Mouse (Mus musculus): ENCODE data around the gene Cd180. TPM values are rescaled to one million over a fixed set of nuclear protein-coding genes. Genes with fewer than 3 reads are reported as not detected.

Gene Cd180
- total RNA-seq, 2 experiments from 2014 or later: 1.6 to 2.2 TPM

DNA sequence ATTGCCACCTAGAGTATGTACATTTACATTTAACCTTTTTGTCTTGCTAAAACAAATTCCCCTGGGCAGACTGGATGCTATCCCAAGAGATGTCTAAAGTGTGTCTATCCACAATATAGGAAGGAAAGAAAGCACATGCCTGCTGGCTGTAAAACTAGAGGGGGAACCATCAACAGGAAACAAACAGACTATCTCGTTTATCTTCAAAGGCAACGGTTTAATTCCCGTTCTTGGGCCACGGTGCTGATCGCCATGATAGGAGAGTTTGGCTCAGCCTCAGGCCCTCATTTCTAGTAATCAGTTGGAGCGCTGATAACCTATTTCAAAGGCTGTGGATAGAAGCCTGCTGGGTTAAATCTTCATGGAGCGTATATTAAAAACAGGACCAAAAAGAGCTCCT lies 73.8 kb downstream of the Cd180 start:
- intact Hi-C loops (cut with DNase I): no loop called here
- Histone ChIP-seq H3K27ac (no peak overlapping the region), H3K4me3 (no peak overlapping the region)
- no peak for DNase-seq (ENCODE audit: extremely low spot score in 1 of 2, low spot score in 2 of 2)
- no peak for TF ChIP-seq CTCF (IDR thresholded peaks at IDR 0.05)

DNA sequence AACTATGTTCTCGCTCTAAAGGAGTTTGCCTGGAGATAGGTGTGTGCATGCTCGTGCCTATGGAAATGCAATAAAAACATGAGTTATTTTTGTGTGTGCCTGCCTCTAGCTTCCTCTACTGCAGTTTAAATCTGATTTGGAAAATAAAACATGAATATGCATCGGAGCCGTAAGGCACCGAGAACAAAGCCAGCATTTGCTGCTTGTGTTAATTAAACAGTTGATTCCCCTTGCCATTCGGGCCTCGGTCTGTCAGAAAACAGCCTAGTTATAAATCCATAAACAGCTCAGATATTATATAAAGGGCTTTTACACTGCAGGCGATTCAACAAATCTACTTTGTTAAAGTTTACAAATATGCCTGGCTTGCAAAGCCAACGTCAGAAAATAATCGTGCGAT lies 75.2 kb downstream of the Cd180 start:
- no peak for DNase-seq (ENCODE audit: extremely low spot score in 1 of 2, low spot score in 2 of 2)
- intact Hi-C loops (cut with DNase I): no loop called here
- Histone ChIP-seq H3K4me3 (no peak overlapping the region), H3K27ac (no peak overlapping the region)
- TF ChIP-seq CTCF (IDR thresholded peaks at IDR 0.05): no peak

DNA sequence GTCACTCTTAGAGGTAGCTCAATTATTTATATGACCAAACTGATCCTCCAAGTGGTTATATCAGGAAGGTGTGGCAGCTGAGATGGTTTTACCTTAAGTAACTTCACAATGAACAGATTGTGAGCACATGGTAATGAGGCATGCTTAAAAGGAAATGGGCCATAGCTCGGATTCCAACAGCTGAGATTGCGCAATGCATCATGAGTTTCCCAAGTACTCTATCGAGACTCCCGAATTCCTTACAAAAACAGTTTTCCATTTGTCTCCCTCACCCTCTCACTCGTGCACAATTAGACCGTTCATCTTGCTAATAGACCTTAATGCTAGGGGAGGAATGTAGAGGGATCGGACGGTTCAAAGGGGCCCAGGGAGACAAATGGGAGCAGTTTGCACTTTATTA lies 76.8 kb downstream of the Cd180 start:
- no peak overlapping the region for H3K27ac ChIP-seq
- no peak for DNase-seq (ENCODE audit: extremely low spot score in 1 of 2, low spot score in 2 of 2)
- no peak for TF ChIP-seq CTCF (IDR thresholded peaks at IDR 0.05)
- intact Hi-C loops (cut with DNase I): no loop called here
- no peak overlapping the region for H3K4me3 ChIP-seq

DNA sequence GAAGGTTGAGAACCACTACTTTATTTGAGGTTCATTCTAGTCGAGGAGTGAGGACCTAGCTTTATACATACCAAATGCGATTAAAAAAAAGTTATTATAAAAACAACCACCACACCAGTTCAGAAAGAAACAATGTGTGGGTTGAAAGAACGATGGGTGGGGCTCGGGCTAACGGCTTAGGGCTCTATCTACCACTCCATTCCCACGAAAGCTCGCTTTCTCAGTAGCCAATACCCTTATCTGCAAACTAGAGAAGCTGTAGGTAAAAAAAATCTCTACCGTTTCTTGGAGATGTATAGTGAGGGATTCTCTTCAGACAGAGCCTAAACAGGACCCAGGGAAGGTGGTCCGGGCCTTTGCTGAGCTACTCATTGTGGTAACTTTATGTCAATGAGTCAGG lies 79.8 kb downstream of the Cd180 start:
- intact Hi-C loops (cut with DNase I): no loop called here

DNA sequence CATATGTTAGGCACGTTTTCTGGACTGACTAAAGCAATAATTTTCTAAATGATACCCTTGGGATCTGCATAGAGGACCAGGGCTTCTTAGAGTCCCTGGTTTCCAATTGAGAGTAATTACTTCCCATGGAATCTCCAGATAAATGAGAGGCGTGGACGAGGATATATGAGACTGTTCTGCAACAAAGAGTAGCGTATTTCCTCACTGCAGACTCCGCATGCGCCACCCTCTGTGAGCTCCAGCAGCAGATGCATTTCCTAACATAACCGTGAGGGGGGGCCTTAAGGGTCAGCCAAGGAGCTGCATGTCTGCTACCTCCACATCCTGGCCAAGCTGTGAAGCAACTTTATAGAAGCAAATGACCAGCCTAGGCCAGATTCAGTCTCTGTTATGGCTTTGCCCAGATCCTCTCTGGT lies 81.4 kb downstream of the Cd180 start:
- intact Hi-C loops (cut with DNase I): no loop called here
- Histone ChIP-seq H3K27ac (no peak overlapping the region), H3K4me3 (no peak overlapping the region)
- DNase-seq (ENCODE audit: extremely low spot score in 1 of 2, low spot score in 2 of 2): no peak
- TF ChIP-seq CTCF (IDR thresholded peaks at IDR 0.05): no peak; the same call in 1 of the 2 replicates

More for the DNA sequence above, 79.8 kb downstream of the Cd180 start:
- H3K27ac ChIP-seq: no peak overlapping the region
- H3K4me3 ChIP-seq: no peak overlapping the region
- DNase-seq (ENCODE audit: extremely low spot score in 1 of 2, low spot score in 2 of 2): no peak
- TF ChIP-seq CTCF (IDR thresholded peaks at IDR 0.05): no peak

DNA sequence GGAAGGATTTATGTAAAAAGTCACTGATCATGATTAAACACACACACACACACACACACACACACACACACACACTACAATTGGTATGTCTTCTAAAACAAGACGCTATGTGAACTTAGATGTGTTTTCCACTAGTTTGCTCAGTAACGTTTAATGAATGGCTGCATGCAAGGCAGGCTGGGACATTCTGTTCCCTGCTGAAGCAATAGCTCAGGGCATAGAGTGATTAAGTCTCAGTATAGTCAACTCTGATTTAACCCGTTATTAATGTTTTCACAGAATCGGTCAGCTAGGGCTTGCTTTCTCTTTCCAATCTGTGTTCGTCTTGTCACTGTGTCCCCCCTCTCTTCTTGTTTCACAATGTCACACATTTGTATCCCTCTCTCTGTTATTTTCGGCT lies 82.1 kb downstream of the Cd180 start:
- intact Hi-C loops (cut with DNase I): no loop called here
- DNase-seq (ENCODE audit: extremely low spot score in 1 of 2, low spot score in 2 of 2): no peak
- Histone ChIP-seq H3K27ac (no peak overlapping the region), H3K4me3 (no peak overlapping the region)
- no peak for TF ChIP-seq CTCF (IDR thresholded peaks at IDR 0.05)

DNA sequence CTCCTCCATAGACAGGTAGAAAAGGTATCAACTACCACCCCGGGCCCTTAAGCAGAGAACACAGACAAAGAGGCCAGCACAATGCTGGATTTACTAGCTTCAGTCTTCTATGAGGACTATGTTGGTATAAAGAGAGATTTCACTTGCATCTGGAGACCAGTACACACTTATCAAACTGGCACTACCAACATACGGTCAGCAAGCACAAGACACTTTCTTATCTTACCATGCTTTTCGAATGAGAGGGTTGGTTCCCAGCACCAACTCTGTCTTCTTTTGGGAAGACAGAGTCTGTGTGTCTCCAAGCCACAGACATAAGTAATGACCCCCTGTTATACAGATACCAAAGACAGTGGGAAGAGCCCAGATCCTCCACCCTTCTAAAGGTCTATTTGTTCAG lies 85.5 kb downstream of the Cd180 start:
- no peak for DNase-seq (ENCODE audit: extremely low spot score in 1 of 2, low spot score in 2 of 2)
- H3K27ac ChIP-seq: no peak overlapping the region
- no peak overlapping the region for H3K4me3 ChIP-seq
- intact Hi-C loops (cut with DNase I): no loop called here
- no peak for TF ChIP-seq CTCF (IDR thresholded peaks at IDR 0.05)

- no peak for TF ChIP-seq CTCF (IDR thresholded peaks at IDR 0.05)
- no peak for DNase-seq (ENCODE audit: extremely low spot score in 1 of 2, low spot score in 2 of 2)
- no peak overlapping the region for H3K27ac ChIP-seq
- no peak overlapping the region for H3K4me3 ChIP-seq
- intact Hi-C loops (cut with DNase I): no loop called here
Observed at GRCm38 (mm10) chr13:102779275-102779674, 85.9 kb downstream of the Cd180 start.

- no peak overlapping the region for H3K4me3 ChIP-seq
- no peak for TF ChIP-seq CTCF (IDR thresholded peaks at IDR 0.05)
Observed at GRCm38 (mm10) chr13:102783531-102784310, 90.4 kb downstream of the Cd180 start.

GRCm38 (mm10) chr13:102786666-102787230 lies 93.4 kb downstream of the Cd180 start:
- intact Hi-C loops (cut with DNase I): no loop called here
- TF ChIP-seq CTCF (IDR thresholded peaks at IDR 0.05): no peak
- no peak for DNase-seq (ENCODE audit: extremely low spot score in 1 of 2, low spot score in 2 of 2)
- Histone ChIP-seq H3K27ac (no peak overlapping the region), H3K4me3 (no peak overlapping the region)

More at GRCm38 (mm10) chr13:102783531-102784310, 90.4 kb downstream of the Cd180 start:
- intact Hi-C loops (cut with DNase I): no loop called here
- H3K27ac ChIP-seq: no peak overlapping the region
- no peak for DNase-seq (ENCODE audit: extremely low spot score in 1 of 2, low spot score in 2 of 2)

All from left cerebral cortex, adult 2 months (tissue).